Mouse (Mus musculus): ENCODE data around the gene Gm3636. TPM values are rescaled to one million over a fixed set of nuclear protein-coding genes. Genes with fewer than 3 reads are reported as not detected.
"Not testable (repeated sequence)": the region's sequence is repeated elsewhere in the genome, so short reads cannot be mapped to it uniquely, and the experiment has no call there.

Gene Gm3636
- 11.7 and 15.0 TPM in 2 replicates for total RNA-seq (2014; rRNA removed)
- 13.9 and 15.6 TPM in 2 replicates for polyA plus RNA-seq (2015; fragmentation: Nextera tagmentation; extraction: Ambion mirVana)

GRCm38 (mm10) chr14:6742232-6742631 lies at the start of gene Gm3636:
Gene Gm3636, minus strand, starts transcription at chr14:6742332.
- ATAC-seq; H3K36me3 ChIP-seq (ENCODE audit: insufficient read depth); H3K4me3 ChIP-seq (ENCODE audit: low read depth, low read length): not testable (repeated sequence)

GRCm38 (mm10) chr14:6774311-6774710 lies 32.2 kb upstream of the Gm3636 start, which contains the start of gene Gm8362:
Gene Gm8362, minus strand, starts transcription at chr14:6774411.
- H3K27me3 ChIP-seq (ENCODE audit: insufficient read depth, low read length); ATAC-seq; H3K36me3 ChIP-seq (ENCODE audit: insufficient read depth); H3K9me3 ChIP-seq (ENCODE audit: low read length); H3K27ac ChIP-seq (ENCODE audit: low read depth, low read length); H3K4me3 ChIP-seq (ENCODE audit: low read depth, low read length); H3K4me2 ChIP-seq (ENCODE audit: low read depth); DNase-seq; H3K4me1 ChIP-seq (ENCODE audit: insufficient read depth); H3K9ac ChIP-seq: not testable (repeated sequence)
- WGBS = no CpG with 5 or more reads among the region's 1 CpGs

More at GRCm38 (mm10) chr14:6742232-6742631, at the start of gene Gm3636:
- not testable (repeated sequence) for H3K9me3 ChIP-seq (ENCODE audit: low read length); DNase-seq; H3K27me3 ChIP-seq (ENCODE audit: insufficient read depth, low read length); H3K4me2 ChIP-seq (ENCODE audit: low read depth); H3K4me1 ChIP-seq (ENCODE audit: insufficient read depth); H3K27ac ChIP-seq (ENCODE audit: low read depth, low read length); H3K9ac ChIP-seq
- WGBS = no CpG with 5 or more reads among the region's 2 CpGs

GRCm38 (mm10) chr14:6757231-6757536 lies 15.1 kb upstream of the Gm3636 start:
- H3K27ac ChIP-seq (ENCODE audit: low read depth, low read length); ATAC-seq; DNase-seq; H3K36me3 ChIP-seq (ENCODE audit: insufficient read depth); H3K4me1 ChIP-seq (ENCODE audit: insufficient read depth); H3K9me3 ChIP-seq (ENCODE audit: low read length); H3K27me3 ChIP-seq (ENCODE audit: insufficient read depth, low read length): not testable (repeated sequence)
- peak overlapping the region; percentile 37; the same call in 1 of the 2 replicates for H3K4me3 ChIP-seq (ENCODE audit: low read depth, low read length)
- peak; percentile 43 for TF ChIP-seq CTCF (IDR thresholded peaks at IDR 0.05; ENCODE audit: low read depth)
- peak overlapping the region; percentile 47; the same call in 1 of the 2 replicates for H3K9ac ChIP-seq
- peak overlapping the region; percentile 41; the same call in 1 of the 2 replicates for H3K4me2 ChIP-seq (ENCODE audit: low read depth)
- 6% methylated on average over 4 of the region's 13 CpGs for WGBS

GRCm38 (mm10) chr14:6756384-6757230 lies 14.5 kb upstream of the Gm3636 start:
- peak overlapping the region; percentile 37 for H3K4me3 ChIP-seq (ENCODE audit: low read depth, low read length)
- peak; percentile 5 for DNase-seq
- H3K27ac ChIP-seq (ENCODE audit: low read depth, low read length); H3K9me3 ChIP-seq (ENCODE audit: low read length); H3K36me3 ChIP-seq (ENCODE audit: insufficient read depth); H3K4me1 ChIP-seq (ENCODE audit: insufficient read depth); ATAC-seq; H3K27me3 ChIP-seq (ENCODE audit: insufficient read depth, low read length): not testable (repeated sequence)
- peak overlapping the region; percentile 47; the same call in 1 of the 2 replicates for H3K9ac ChIP-seq
- peak overlapping the region; percentile 41 for H3K4me2 ChIP-seq (ENCODE audit: low read depth)
- 6% methylated on average over 34 of the region's 67 CpGs for WGBS

GRCm38 (mm10) chr14:6720151-6720550 lies 22.0 kb downstream of the Gm3636 start, which contains the start of gene Gm8050:
Gene Gm8050, minus strand, starts transcription at chr14:6720251.
- not testable (repeated sequence) for ATAC-seq; H3K4me2 ChIP-seq (ENCODE audit: low read depth); H3K4me3 ChIP-seq (ENCODE audit: low read depth, low read length); DNase-seq; H3K9ac ChIP-seq; H3K27me3 ChIP-seq (ENCODE audit: insufficient read depth, low read length); H3K4me1 ChIP-seq (ENCODE audit: insufficient read depth); H3K27ac ChIP-seq (ENCODE audit: low read depth, low read length); H3K36me3 ChIP-seq (ENCODE audit: insufficient read depth); H3K9me3 ChIP-seq (ENCODE audit: low read length)
- WGBS = 88% methylated on average over 1 of the region's 2 CpGs

Other genes starting within 250 kb of the Gm3636 start
- gene Gm8356, start 205.0 kb downstream of the Gm3636 start, total RNA-seq (2014; rRNA removed) = not detected in 2 replicates
- gene Gm8356, start 205.0 kb downstream of the Gm3636 start, polyA plus RNA-seq (2015; fragmentation: Nextera tagmentation; extraction: Ambion mirVana) = not detected in 2 replicates
- gene Gm3629, start 151.7 kb downstream of the Gm3636 start, total RNA-seq (2014; rRNA removed) = 0.52 and 1.1 TPM in 2 replicates
- gene Gm3629, start 151.7 kb downstream of the Gm3636 start, polyA plus RNA-seq (2015; fragmentation: Nextera tagmentation; extraction: Ambion mirVana) = 0.64 and 0.88 TPM in 2 replicates
- gene Gm3460, start 119.9 kb downstream of the Gm3636 start, total RNA-seq (2014; rRNA removed) = not detected in 2 replicates
- gene Gm3460, start 119.9 kb downstream of the Gm3636 start, polyA plus RNA-seq (2015; fragmentation: Nextera tagmentation; extraction: Ambion mirVana) = not detected in 2 replicates
- gene Gm10251, start 58.2 kb downstream of the Gm3636 start, total RNA-seq (2014; rRNA removed) = not detected in 2 replicates
- not detected in 2 replicates for gene Gm10251, start 58.2 kb downstream of the Gm3636 start, polyA plus RNA-seq (2015; fragmentation: Nextera tagmentation; extraction: Ambion mirVana)
- gene Gm8050, start 22.1 kb downstream of the Gm3636 start, total RNA-seq (2014; rRNA removed) = 0.14 TPM in 1 of 2 replicates, not detected in the other
- gene Gm8050, start 22.1 kb downstream of the Gm3636 start, polyA plus RNA-seq (2015; fragmentation: Nextera tagmentation; extraction: Ambion mirVana) = not detected in 2 replicates
- not detected in 2 replicates for gene Gm8362, start 32.1 kb upstream of the Gm3636 start, total RNA-seq (2014; rRNA removed)
- not detected in 2 replicates for gene Gm8362, start 32.1 kb upstream of the Gm3636 start, polyA plus RNA-seq (2015; fragmentation: Nextera tagmentation; extraction: Ambion mirVana)
- gene Gm3642, start 98.0 kb upstream of the Gm3636 start, total RNA-seq (2014; rRNA removed) = not detected in 2 replicates
- not detected in 2 replicates for gene Gm3642, start 98.0 kb upstream of the Gm3636 start, polyA plus RNA-seq (2015; fragmentation: Nextera tagmentation; extraction: Ambion mirVana)
- 10.6 and 13.5 TPM in 2 replicates for gene Gm3667, start 147.6 kb upstream of the Gm3636 start, total RNA-seq (2014; rRNA removed)
- gene Gm3667, start 147.6 kb upstream of the Gm3636 start, polyA plus RNA-seq (2015; fragmentation: Nextera tagmentation; extraction: Ambion mirVana) = 15.1 and 16.3 TPM in 2 replicates
- gene Gm6356, start 231.5 kb upstream of the Gm3636 start, total RNA-seq (2014; rRNA removed) = not detected in 2 replicates
- not detected in 2 replicates for gene Gm6356, start 231.5 kb upstream of the Gm3636 start, polyA plus RNA-seq (2015; fragmentation: Nextera tagmentation; extraction: Ambion mirVana)

Data from forebrain, postnatal 0 days (tissue).